Mouse (Mus musculus) limb, embryonic 15.5 days (tissue): ENCODE data around the gene Defb25. TPM values are rescaled to one million over a fixed set of nuclear protein-coding genes. Genes with fewer than 3 reads are reported as not detected.

Experiments
- ATAC-seq: fragments of 200-750 bp; cut with Nextera tagmentation; 2 replicates; pipeline ENCODE4 v1.8.0; 2017; ENCODE audit warnings: low read depth, moderate TSS enrichment; ENCODE audit not compliant: insufficient number of reproducible peaks, low FRiP score, low TSS enrichment
- H3K27ac ChIP-seq: fragments of 300-500 bp; sonication (generic); 2 replicates; pipeline ENCODE4 v1.5.1; 2015; ENCODE audit warnings: moderate library complexity, mild to moderate bottlenecking, inconsistent platforms
- H3K27me3 ChIP-seq: fragments of 300-500 bp; sonication (generic); 2 replicates; pipeline ENCODE4 v1.6.1; 2015; ENCODE audit warnings: inconsistent platforms
- H3K36me3 ChIP-seq: fragments of 300-500 bp; sonication (generic); 2 replicates; pipeline ENCODE4 v1.6.1; 2015; ENCODE audit warnings: inconsistent platforms
- H3K4me1 ChIP-seq: fragments of 300-500 bp; sonication (generic); 2 replicates; pipeline ENCODE4 v1.6.1; 2015; ENCODE audit warnings: inconsistent platforms
- H3K4me2 ChIP-seq: fragments of 300-500 bp; sonication (generic); 2 replicates; pipeline ENCODE4 v1.6.1; 2015; ENCODE audit warnings: mild to moderate bottlenecking, inconsistent platforms
- H3K4me3 ChIP-seq: fragments of 300-500 bp; sonication (generic); 2 replicates; pipeline ENCODE4 v1.5.1; 2015; ENCODE audit warnings: mild to moderate bottlenecking, inconsistent platforms
- H3K9ac ChIP-seq: fragments of 300-500 bp; sonication (generic); 2 replicates; pipeline ENCODE4 v1.6.1; 2015; ENCODE audit warnings: inconsistent platforms
- H3K9me3 ChIP-seq: fragments of 300-500 bp; sonication (generic); 2 replicates; pipeline ENCODE4 v1.6.1; 2016; ENCODE audit warnings: inconsistent platforms
- WGBS: fragments of 180-500 bp; shearing (Covaris S2); methylation state at CpG from one replicate; pipeline ENCODE4 v1.1.7; 2015; 5-methylcytosine and 5-hydroxymethylcytosine counted together
- polyA plus RNA-seq: library from polyadenylated mRNA; unstranded; fragments of >200 nt; fragmentation: Nextera tagmentation; extraction: Ambion mirVana; gene quantifications from 2 replicates; pipeline ENCODE4 v1.2.1, GENCODE M21; 2015

Gene Defb25
- polyA plus RNA-seq, 1 experiment from 2014 or later: 0.92 TPM

GRCm38 (mm10) chr2:152625256-152625655 lies 2.4 kb upstream of the Defb25 start:
- Histone ChIP-seq H3K27me3 (peaks cover 47% of the 10 kb centered on the region), H3K4me3 (no peak overlapping the region), H3K4me1 (peaks cover 20% of the 10 kb centered on the region), H3K9ac (no peak overlapping the region), H3K27ac (no peak overlapping the region), H3K4me2 (no peak overlapping the region), H3K36me3 (no peaks in the 10 kb centered on the region), H3K9me3 (no peaks in the 10 kb centered on the region)
- 28% methylated on average over 1 of the region's 1 CpGs for WGBS
- ATAC-seq: no peak

GRCm38 (mm10) chr2:152624566-152624965 lies 1.7 kb upstream of the Defb25 start:
- Histone ChIP-seq H3K4me3 (no peak overlapping the region), H3K4me2 (no peak overlapping the region), H3K36me3 (no peaks in the 10 kb centered on the region), H3K9ac (no peak overlapping the region), H3K9me3 (no peaks in the 10 kb centered on the region), H3K27me3 (peaks cover 45% of the 10 kb centered on the region), H3K4me1 (peaks cover 20% of the 10 kb centered on the region), H3K27ac (no peak overlapping the region)
- 80% methylated on average over 2 of the region's 2 CpGs for WGBS
- no peak for ATAC-seq

DNA sequence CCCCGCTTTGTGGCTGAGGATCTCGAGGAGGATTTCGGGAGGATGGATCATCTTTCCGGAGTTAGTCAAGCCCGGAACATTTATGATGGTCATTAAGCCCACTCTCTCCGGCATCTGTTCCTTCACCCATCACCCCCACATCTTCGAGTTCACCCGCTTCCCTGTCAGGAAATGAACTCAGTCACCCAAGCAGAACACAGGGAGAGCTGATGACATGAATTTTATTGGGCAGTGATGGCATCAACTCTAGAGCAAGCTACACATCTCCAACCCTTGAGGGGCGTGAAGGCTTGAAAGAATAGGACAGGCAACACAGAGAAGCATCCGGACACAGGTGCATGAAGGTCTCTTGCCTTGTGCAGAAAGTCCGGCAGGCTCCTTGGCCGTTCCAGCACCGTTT lies 702 bp downstream of the Defb25 start:
- Histone ChIP-seq H3K27me3 (peaks cover 21% of the 10 kb centered on the region), H3K4me3 (no peak overlapping the region), H3K9me3 (no peaks in the 10 kb centered on the region), H3K9ac (no peak overlapping the region), H3K4me2 (no peak overlapping the region), H3K36me3 (no peaks in the 10 kb centered on the region), H3K27ac (no peak overlapping the region), H3K4me1 (peaks cover 11% of the 10 kb centered on the region)
- WGBS: 76% methylated on average over 13 of the region's 13 CpGs
- ATAC-seq: no peak

DNA sequence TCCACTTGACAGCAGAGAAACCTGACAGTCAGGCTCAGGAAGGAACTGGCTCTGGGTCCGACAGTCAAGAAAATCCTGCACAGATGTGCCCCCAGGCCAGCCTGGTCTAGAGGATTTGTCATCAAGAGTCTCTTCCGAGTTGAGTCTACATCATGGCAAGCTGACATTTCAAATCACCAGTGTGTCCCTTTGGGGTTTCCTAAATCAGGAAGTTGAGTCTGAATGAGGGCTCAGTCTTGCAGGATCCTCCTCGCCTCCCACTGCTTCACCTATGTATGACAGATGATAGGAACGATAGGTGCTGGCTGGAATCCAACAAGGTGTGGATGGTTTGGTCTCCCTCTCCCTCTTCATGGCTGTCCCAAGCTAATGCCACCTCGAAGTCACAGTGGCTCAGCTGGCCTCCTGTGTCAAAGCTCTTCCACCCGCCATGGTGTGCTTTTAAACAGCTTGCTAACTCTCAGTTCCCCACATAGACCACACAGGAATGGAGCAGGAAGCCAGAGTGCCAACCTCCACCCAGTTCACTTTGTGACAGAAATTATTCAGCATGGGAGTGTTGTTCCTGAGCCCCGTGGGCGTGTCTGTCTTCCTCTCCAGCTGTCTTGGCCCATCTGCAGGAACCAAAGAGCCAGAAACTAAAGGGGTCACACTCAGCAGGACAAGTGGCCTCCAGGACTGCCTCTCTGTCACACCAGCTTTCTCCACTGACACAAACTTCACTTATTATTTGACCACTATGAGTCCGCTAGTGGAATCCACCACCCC lies 2.3 kb downstream of the Defb25 start:
- WGBS: 58% methylated on average over 9 of the region's 9 CpGs
- Histone ChIP-seq H3K4me2 (no peak overlapping the region), H3K4me3 (no peak overlapping the region), H3K27ac (no peak overlapping the region), H3K36me3 (no peaks in the 10 kb centered on the region), H3K4me1 (peaks cover 3% of the 10 kb centered on the region; the same call in 1 of the 2 replicates), H3K9ac (no peak overlapping the region), H3K27me3 (peaks cover 5% of the 10 kb centered on the region), H3K9me3 (no peaks in the 10 kb centered on the region)
- no peak for ATAC-seq

GRCm38 (mm10) chr2:152617374-152617773 lies 5.5 kb downstream of the Defb25 start:
- H3K27me3 ChIP-seq: no peaks in the 10 kb centered on the region
- H3K4me1 ChIP-seq: peaks cover 3% of the 10 kb centered on the region; the same call in 1 of the 2 replicates
- no peaks in the 10 kb centered on the region for H3K36me3 ChIP-seq
- no peak overlapping the region for H3K4me2 ChIP-seq
- no peak overlapping the region for H3K27ac ChIP-seq
- H3K9ac ChIP-seq: no peak overlapping the region
- 54% methylated on average over 5 of the region's 5 CpGs for WGBS
- no peak for ATAC-seq
- no peaks in the 10 kb centered on the region for H3K9me3 ChIP-seq
- H3K4me3 ChIP-seq: no peak overlapping the region

- Histone ChIP-seq H3K4me2 (no peak overlapping the region), H3K27me3 (no peaks in the 10 kb centered on the region), H3K9me3 (no peaks in the 10 kb centered on the region), H3K4me1 (peaks cover 3% of the 10 kb centered on the region; the same call in 1 of the 2 replicates), H3K4me3 (no peak overlapping the region), H3K9ac (no peak overlapping the region), H3K27ac (no peak overlapping the region), H3K36me3 (no peaks in the 10 kb centered on the region)
- WGBS: 69% methylated on average over 6 of the region's 6 CpGs
- ATAC-seq: no peak
Measured at GRCm38 (mm10) chr2:152616470-152616869, 6.4 kb downstream of the Defb25 start.

DNA sequence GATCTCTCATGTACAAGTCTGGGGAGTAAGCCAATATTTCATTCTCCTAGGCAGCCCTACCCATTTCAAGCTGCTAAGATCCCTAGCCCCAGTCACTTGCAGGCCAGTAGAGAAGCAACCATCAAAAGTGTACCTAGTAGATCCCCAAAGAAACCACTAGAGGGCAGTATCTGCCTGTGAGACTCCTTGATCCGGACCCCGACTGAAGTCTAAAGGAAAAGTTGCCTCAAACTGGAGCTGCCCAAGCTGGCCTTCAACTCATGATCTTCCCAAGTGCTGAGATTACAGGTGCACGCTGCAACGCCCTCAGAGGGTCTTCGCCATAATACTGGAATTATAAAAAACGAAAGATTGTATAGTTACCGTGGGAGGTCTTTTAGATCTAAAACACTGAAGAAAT lies 7.3 kb downstream of the Defb25 start:
- H3K27me3 ChIP-seq: no peaks in the 10 kb centered on the region
- no peak for ATAC-seq

GRCm38 (mm10) chr2:152612193-152612592 lies 10.7 kb downstream of the Defb25 start:
- Histone ChIP-seq H3K27ac (no peak overlapping the region), H3K9ac (no peak overlapping the region), H3K4me3 (no peak overlapping the region), H3K9me3 (no peaks in the 10 kb centered on the region), H3K4me2 (no peak overlapping the region), H3K4me1 (no peaks in the 10 kb centered on the region), H3K27me3 (no peaks in the 10 kb centered on the region), H3K36me3 (no peaks in the 10 kb centered on the region)
- ATAC-seq: no peak
- 33% methylated on average over 7 of the region's 8 CpGs for WGBS

More for the DNA sequence above, 7.3 kb downstream of the Defb25 start:
- no peak overlapping the region for H3K4me3 ChIP-seq
- no peaks in the 10 kb centered on the region for H3K36me3 ChIP-seq
- H3K9ac ChIP-seq: no peak overlapping the region
- no peak overlapping the region for H3K27ac ChIP-seq
- H3K4me1 ChIP-seq: no peaks in the 10 kb centered on the region
- WGBS: 8% methylated on average over 7 of the region's 7 CpGs
- H3K4me2 ChIP-seq: no peak overlapping the region
- H3K9me3 ChIP-seq: no peaks in the 10 kb centered on the region

GRCm38 (mm10) chr2:152608719-152609118 lies 14.1 kb downstream of the Defb25 start:
- Histone ChIP-seq H3K9me3 (no peaks in the 10 kb centered on the region), H3K4me3 (no peak overlapping the region)
- WGBS: 94% methylated on average over 1 of the region's 1 CpGs

GRCm38 (mm10) chr2:152607746-152608145 lies 15.1 kb downstream of the Defb25 start:
- Histone ChIP-seq H3K36me3 (no peaks in the 10 kb centered on the region), H3K9ac (no peak overlapping the region), H3K4me3 (no peak overlapping the region), H3K4me1 (no peaks in the 10 kb centered on the region), H3K27ac (no peak overlapping the region), H3K9me3 (no peaks in the 10 kb centered on the region), H3K4me2 (no peak overlapping the region), H3K27me3 (no peaks in the 10 kb centered on the region)
- ATAC-seq: no peak
- WGBS: 44% methylated on average over 6 of the region's 6 CpGs

More at GRCm38 (mm10) chr2:152608719-152609118, 14.1 kb downstream of the Defb25 start:
- Histone ChIP-seq H3K36me3 (no peaks in the 10 kb centered on the region), H3K27me3 (no peaks in the 10 kb centered on the region), H3K27ac (no peak overlapping the region), H3K4me2 (no peak overlapping the region), H3K4me1 (no peaks in the 10 kb centered on the region), H3K9ac (no peak overlapping the region)
- no peak for ATAC-seq

- Histone ChIP-seq H3K4me2 (no peak within 1 kb of the TSS), H3K27ac (no peak within 1 kb of the TSS), H3K9me3 (no peaks in the 10 kb centered on the region), H3K4me1 (no peaks in the 10 kb centered on the region), H3K36me3 (no peaks in the 10 kb centered on the region), H3K27me3 (no peaks in the 10 kb centered on the region), H3K9ac (no peak within 1 kb of the TSS), H3K4me3 (no peak within 1 kb of the TSS)
- WGBS: 83% methylated on average over 15 of the region's 15 CpGs
- no peak for ATAC-seq
Measured at GRCm38 (mm10) chr2:152604057-152604456, 18.8 kb downstream of the Defb25 start, which contains the start of gene Defb36. Defb36 (plus strand) TSS chr2:152604327.

GRCm38 (mm10) chr2:152601275-152601960 lies 21.4 kb downstream of the Defb25 start:
- WGBS: 76% methylated on average over 4 of the region's 4 CpGs
- Histone ChIP-seq H3K36me3 (no peaks in the 10 kb centered on the region), H3K27me3 (no peaks in the 10 kb centered on the region), H3K27ac (no peak overlapping the region), H3K4me2 (no peak overlapping the region), H3K9me3 (no peaks in the 10 kb centered on the region), H3K4me3 (no peak overlapping the region), H3K9ac (no peak overlapping the region), H3K4me1 (no peaks in the 10 kb centered on the region)
- no peak for ATAC-seq
